Mouse (Mus musculus): ENCODE results near the gene Braf.

Gene Braf

DNA sequence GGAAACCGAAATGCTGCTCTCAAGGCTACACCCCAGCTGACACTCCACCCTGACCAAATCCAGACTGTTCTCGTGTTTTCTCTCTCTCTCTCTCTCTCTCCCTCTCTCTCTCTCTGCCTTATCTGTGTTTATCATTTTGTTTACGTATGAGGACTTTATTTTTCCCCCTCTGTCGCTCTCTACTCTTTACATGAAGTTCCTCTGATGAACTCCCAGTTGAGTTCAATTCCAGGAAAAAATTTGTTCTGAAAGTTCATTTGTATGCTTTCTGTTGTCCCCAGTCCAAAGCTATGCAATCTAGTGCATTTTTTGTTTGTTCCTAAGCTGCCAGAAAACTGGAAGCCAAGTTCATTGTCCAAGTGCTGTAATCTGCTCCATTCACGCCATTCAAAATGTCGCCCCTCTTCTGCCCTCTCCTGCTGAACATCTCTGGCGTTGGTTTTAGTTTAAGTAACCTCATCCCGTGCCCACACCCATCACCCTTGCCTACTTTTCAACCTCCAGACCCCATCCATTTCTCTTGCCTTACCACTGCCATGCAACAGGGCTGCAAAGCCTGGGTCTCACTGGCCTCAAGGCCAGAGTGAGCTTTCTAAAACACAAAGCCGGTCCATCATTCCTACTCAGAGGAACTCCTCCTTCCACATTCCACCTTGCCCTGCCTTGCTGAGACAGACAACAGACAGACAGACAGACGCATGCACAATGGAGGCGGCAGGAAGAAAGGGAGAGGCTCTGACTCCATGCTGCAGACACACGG lies 170.2 kb downstream of the Braf start:
- DNase-seq: no peak

All from spleen, adult 18-20 months (tissue).